Mouse (Mus musculus) E14TG2a.4 (cell line): ENCODE data around the gene Boc.

Source experiments
- CTCF ChIP-seq: conservative IDR thresholded peaks from 2 replicates; pipeline ENCODE4 v1.5.1; 2014; ENCODE audit warnings: low read length
- NANOG ChIP-seq: IDR thresholded peaks from 2 replicates; pipeline ENCODE4 v1.6.1; 2014; ENCODE audit warnings: borderline replicate concordance, low read length, mixed read lengths
- POU5F1 ChIP-seq: IDR thresholded peaks from 2 replicates; pipeline ENCODE4 v1.6.1; 2014; ENCODE audit warnings: low read length, borderline replicate concordance

GRCm38 (mm10) chr16:44542029-44542690 is 16.5 kb downstream of the Boc start:
- TF ChIP-seq CTCF (no peak), POU5F1 (no peak), NANOG (no peak)
